Mouse (Mus musculus) midbrain, postnatal 0 days (tissue): ENCODE measurements around the gene Stk39. TPM values are rescaled to one million over a fixed set of nuclear protein-coding genes. Genes with fewer than 3 reads are reported as not detected.

Experiments used
- ATAC-seq: fragments of 200-750 bp; cut with Nextera tagmentation; 2 replicates; pipeline ENCODE4 v1.8.0; 2017; ENCODE audit warnings: moderate number of reproducible peaks, mild to moderate bottlenecking, moderate TSS enrichment, moderate library complexity; ENCODE audit not compliant: low FRiP score
- DNase-seq: peaks from one replicate; pipeline ENCODE4 v3.0.0-alpha.2; 2015; ENCODE audit warnings: low spot score
- H3K27ac ChIP-seq: fragments of 300-500 bp; sonication (generic); 2 replicates; pipeline ENCODE4 v1.5.1; 2014; ENCODE audit warnings: low read depth, mild to moderate bottlenecking, low read length, mixed read lengths
- H3K27me3 ChIP-seq: fragments of 300-500 bp; sonication (generic); 2 replicates; pipeline ENCODE4 v1.6.1; 2014; ENCODE audit warnings: low read length, control low read depth, mixed read lengths; ENCODE audit not compliant: insufficient read depth
- H3K36me3 ChIP-seq: fragments of 300-500 bp; sonication (generic); 2 replicates; pipeline ENCODE4 v1.6.1; 2014; ENCODE audit warnings: low read length, control low read depth, mixed read lengths; ENCODE audit not compliant: insufficient read depth
- H3K4me1 ChIP-seq: fragments of 300-500 bp; sonication (generic); 2 replicates; pipeline ENCODE4 v1.6.1; 2014; ENCODE audit warnings: mild to moderate bottlenecking, control low read depth, antibody characterized with exemption, low read length, mixed read lengths; ENCODE audit not compliant: insufficient read depth
- H3K4me2 ChIP-seq: fragments of 300-500 bp; sonication (generic); 2 replicates; pipeline ENCODE4 v1.6.1; 2014; ENCODE audit warnings: low read depth, mild to moderate bottlenecking, low read length, mixed read lengths; ENCODE audit not compliant: poor library complexity, severe bottlenecking
- H3K4me3 ChIP-seq: fragments of 300-500 bp; sonication (generic); 2 replicates; pipeline ENCODE4 v1.5.1; 2014; ENCODE audit warnings: low read depth, mild to moderate bottlenecking, low read length, moderate library complexity
- H3K9ac ChIP-seq: fragments of 300-500 bp; sonication (generic); replicated peaks from 2 replicates; pipeline ENCODE4 v1.6.1; 2014; ENCODE audit warnings: mild to moderate bottlenecking, low read length, moderate library complexity, mixed read lengths; ENCODE audit not compliant: poor library complexity, severe bottlenecking
- H3K9me3 ChIP-seq: fragments of 300-500 bp; sonication (generic); 2 replicates; pipeline ENCODE4 v1.6.1; 2016; ENCODE audit warnings: low read length, control low read depth
- CTCF ChIP-seq: IDR thresholded peaks from 2 replicates; pipeline ENCODE4 v1.5.1; 2016; ENCODE audit warnings: antibody characterized with exemption, mild to moderate bottlenecking
- WGBS: fragments of 180-500 bp; shearing (Covaris S2); extraction: QIAGEN DNeasy Blood & Tissue Kit; methylation state at CpG from one replicate; pipeline ENCODE4 v1.1.7; 2014; 5-methylcytosine and 5-hydroxymethylcytosine counted together
- polyA plus RNA-seq: library from polyadenylated mRNA; unstranded; fragments of >200 nt; fragmentation: Nextera tagmentation; extraction: Ambion mirVana; gene quantifications from 2 replicates; pipeline ENCODE4 v1.2.1, GENCODE M21; 2015
- total RNA-seq: library from RNA; depleted of rRNA; stranded (reverse); fragments of >200 nt; gene quantifications from 2 replicates; pipeline ENCODE4 v1.2.3, GENCODE M21; 2014

The Stk39 gene
- total and polyA plus RNA-seq, 2 experiments from 2014 or later: 23.4 to 33.9 TPM

DNA sequence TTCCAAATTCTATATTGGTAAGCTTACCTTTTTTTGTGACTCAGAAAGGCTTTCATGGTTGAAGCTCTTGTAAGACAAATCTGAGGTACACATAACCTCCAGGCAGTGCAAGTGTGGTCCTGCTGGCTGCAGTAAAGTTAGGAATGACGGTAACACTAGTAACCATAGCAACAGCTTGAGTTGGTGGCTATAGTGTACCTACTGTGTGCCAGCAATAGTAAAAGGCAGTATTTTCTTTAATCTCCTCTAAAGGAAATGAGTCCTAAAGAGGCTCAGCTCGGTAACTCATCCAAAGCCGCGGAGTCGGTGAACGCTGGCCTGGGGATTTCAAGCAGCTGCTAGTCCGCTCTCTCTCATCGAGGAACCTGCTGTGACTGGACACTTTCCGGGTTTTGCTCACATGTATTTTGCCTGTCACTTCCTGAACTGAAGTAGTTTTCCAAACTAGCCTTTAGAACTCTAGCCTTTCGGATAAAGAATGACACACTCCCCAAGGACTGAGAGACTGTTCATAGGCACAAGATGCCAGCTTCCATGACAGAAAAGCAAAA is 85.7 kb downstream of the Stk39 start:
- Histone ChIP-seq H3K4me1 (no peaks in the 10 kb centered on the region), H3K36me3 (peaks cover 3% of the 10 kb centered on the region; the same call in 1 of the 2 replicates), H3K27me3 (no peaks in the 10 kb centered on the region), H3K9ac (no peak overlapping the region), H3K4me3 (no peak overlapping the region), H3K9me3 (no peaks in the 10 kb centered on the region), H3K4me2 (no peak overlapping the region), H3K27ac (no peak overlapping the region)
- TF ChIP-seq CTCF: no peak
- no peak for ATAC-seq
- DNase-seq: no peak
- WGBS: 28% methylated on average over 10 of the region's 10 CpGs

DNA sequence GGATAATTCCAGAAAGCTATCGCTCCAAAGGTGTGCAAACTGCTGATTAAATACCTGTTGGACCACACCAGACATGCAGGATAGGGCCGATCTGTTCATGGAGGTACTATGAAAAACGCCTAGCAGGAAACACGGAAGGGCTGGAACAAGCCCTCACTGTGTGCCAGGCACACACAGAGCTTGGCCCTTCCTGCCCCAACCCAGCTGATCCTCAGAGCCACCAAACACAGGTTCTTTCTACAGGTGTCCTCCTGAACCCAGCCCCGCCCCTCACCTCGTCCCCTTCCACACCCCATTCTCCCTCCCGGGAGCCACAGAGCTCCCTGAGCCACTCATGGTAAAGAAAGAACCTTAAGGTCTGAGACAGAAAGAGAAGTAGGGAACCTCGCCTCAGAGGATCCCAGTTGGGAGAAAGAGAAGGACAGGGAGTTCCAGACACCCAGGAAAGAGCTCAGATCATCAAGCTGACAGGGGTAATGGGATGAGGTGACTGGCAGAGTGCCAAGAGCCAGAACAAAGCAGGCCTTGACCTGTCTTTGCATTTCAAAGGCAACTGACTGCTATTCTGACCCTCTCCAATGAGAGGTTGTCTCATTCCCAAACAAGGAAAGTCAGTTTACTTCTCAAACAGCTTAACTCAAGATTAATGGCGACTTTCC is 86.3 kb downstream of the Stk39 start:
- Histone ChIP-seq H3K27me3 (no peaks in the 10 kb centered on the region), H3K4me2 (no peak overlapping the region), H3K27ac (no peak overlapping the region), H3K9ac (no peak overlapping the region), H3K9me3 (no peaks in the 10 kb centered on the region), H3K4me1 (no peaks in the 10 kb centered on the region), H3K4me3 (no peak overlapping the region), H3K36me3 (peaks cover 3% of the 10 kb centered on the region; the same call in 1 of the 2 replicates)
- ATAC-seq (no peak), DNase-seq (no peak)
- TF ChIP-seq CTCF: no peak
- 68% methylated on average over 9 of the region's 9 CpGs for whole genome bisulfite sequencing

DNA sequence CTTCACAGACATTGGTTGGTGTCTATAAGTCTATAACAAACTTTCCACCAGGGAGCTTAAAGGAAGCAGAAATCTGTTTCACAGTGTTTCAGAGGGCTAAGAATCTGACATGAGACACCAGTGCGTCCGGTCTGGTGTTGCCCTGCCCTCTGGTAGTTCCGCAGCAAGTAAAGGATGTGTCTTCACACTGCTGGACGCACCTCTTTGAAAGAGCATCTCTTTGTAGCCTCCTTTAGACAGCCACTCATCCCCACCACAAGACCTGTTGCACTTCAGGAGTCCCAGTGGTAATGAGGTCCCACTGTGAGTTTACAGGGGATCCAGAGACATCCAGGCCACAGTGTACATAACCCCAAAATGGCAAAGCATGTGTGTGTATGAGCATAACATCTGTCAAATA is 88.1 kb downstream of the Stk39 start:
- no peaks in the 10 kb centered on the region for H3K9me3 ChIP-seq
- no peak for TF ChIP-seq CTCF
- no peaks in the 10 kb centered on the region for H3K27me3 ChIP-seq
- H3K36me3 ChIP-seq: peaks cover 3% of the 10 kb centered on the region; the same call in 1 of the 2 replicates
- no peak overlapping the region for H3K27ac ChIP-seq
- no peak overlapping the region for H3K9ac ChIP-seq
- H3K4me3 ChIP-seq: no peak overlapping the region
- 84% methylated on average over 4 of the region's 4 CpGs for WGBS
- DNase-seq (no peak), ATAC-seq (no peak)
- H3K4me1 ChIP-seq: no peaks in the 10 kb centered on the region
- no peak overlapping the region for H3K4me2 ChIP-seq

DNA sequence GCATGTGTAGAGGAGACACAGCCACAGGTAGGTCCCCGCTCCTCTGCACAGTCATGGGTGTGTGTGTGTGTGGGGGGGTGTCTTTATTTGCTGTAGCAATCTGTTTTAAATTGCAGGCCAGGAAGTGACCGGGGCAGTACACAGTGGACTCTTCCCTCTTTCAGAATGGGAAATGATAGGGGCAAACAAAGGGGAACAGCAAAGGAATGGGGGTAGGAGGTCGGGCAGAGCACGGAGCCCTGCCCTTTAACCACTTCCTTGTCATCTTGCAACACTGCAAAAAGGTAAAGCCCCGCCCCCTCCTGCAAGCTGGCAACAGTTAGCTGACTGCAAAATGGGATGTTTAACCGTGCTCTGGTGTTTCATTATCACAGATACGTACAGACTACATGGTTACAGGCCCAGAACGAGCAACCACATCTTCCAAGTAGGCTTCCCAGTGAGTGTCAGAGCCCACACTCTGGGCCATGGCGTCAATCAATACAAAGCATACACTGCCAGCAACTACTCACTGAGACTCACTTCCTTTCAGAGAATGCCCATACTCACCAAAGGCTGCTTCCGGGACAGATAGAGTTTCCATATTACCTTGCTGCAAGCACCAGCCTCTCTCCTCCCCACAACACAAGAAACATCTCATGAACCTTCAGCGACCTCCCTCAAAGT is 89.5 kb downstream of the Stk39 start:
- TF ChIP-seq CTCF: no peak
- no peak overlapping the region for H3K4me2 ChIP-seq
- ATAC-seq (no peak), DNase-seq (no peak)
- H3K9me3 ChIP-seq: no peaks in the 10 kb centered on the region
- H3K4me3 ChIP-seq: no peak overlapping the region
- H3K4me1 ChIP-seq: no peaks in the 10 kb centered on the region
- H3K36me3 ChIP-seq: no peaks in the 10 kb centered on the region; the same call in 1 of the 2 replicates
- H3K9ac ChIP-seq: no peak overlapping the region
- H3K27ac ChIP-seq: no peak overlapping the region
- H3K27me3 ChIP-seq: no peaks in the 10 kb centered on the region
- WGBS: 85% methylated on average over 11 of the region's 11 CpGs

DNA sequence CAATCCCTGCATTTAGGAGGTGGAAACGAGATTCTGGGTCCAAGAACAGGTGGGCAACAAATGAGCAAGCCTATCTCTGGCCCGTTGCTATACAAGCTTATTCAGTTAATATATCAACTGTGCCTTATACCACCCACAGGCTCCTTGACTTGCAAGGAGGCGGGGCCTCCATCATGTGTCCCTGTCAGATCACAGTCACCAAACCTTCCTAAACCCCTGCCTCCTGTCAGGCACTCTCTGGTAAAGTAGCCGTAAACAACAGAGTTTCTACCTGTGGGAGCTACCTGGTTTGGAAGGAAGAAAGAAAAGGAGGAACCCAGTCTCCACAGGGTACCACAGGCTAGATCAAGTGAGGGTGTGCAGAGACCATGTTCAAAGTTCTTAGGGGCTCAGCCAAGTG is 90.2 kb downstream of the Stk39 start:
- Histone ChIP-seq H3K36me3 (no peaks in the 10 kb centered on the region; the same call in 1 of the 2 replicates), H3K27me3 (no peaks in the 10 kb centered on the region), H3K9ac (no peak overlapping the region), H3K4me1 (no peaks in the 10 kb centered on the region), H3K4me2 (no peak overlapping the region), H3K27ac (no peak overlapping the region), H3K9me3 (no peaks in the 10 kb centered on the region), H3K4me3 (no peak overlapping the region)
- 79% methylated on average over 4 of the region's 4 CpGs for WGBS
- no peak for DNase-seq
- TF ChIP-seq CTCF: no peak
- ATAC-seq: no peak

DNA sequence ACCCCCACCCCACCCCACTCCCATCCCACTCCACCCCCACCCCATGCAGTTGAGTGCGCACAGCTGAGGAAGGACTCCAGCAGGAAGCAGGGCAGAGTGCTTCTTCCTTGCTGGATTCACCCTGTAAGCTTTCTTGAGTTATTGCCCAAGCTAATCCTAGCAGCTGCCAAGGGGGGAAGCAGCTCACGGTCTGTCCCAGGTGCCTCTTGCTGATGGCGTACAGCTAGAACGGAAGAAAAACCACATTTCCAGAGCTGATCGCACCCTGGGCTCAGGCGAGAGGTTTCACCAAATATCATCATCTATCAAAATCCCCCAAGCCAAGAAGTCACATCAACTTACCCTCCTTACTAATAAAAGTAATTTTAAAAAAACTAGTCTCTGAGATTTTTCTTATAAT is 90.9 kb downstream of the Stk39 start:
- Histone ChIP-seq H3K27ac (no peak overlapping the region), H3K36me3 (no peaks in the 10 kb centered on the region; the same call in 1 of the 2 replicates), H3K9me3 (no peaks in the 10 kb centered on the region), H3K4me1 (no peaks in the 10 kb centered on the region), H3K27me3 (no peaks in the 10 kb centered on the region), H3K4me3 (no peak overlapping the region), H3K9ac (no peak overlapping the region), H3K4me2 (no peak overlapping the region)
- 49% methylated on average over 6 of the region's 6 CpGs for WGBS
- ATAC-seq (no peak), DNase-seq (no peak)
- no peak for TF ChIP-seq CTCF
